Comparison of ENCODE assay signal across 8 mouse cellular contexts in genomic region chr10:112271803-112272165, GRCm38 (mm10). TPM values are rescaled to one million over a fixed set of nuclear protein-coding genes. Genes with fewer than 3 reads are reported as not detected.
DNase-seq lines count a peak whose midpoint lies in the region; ATAC-seq and TF ChIP-seq lines count a peak whose summit lies in the region.

No protein-coding gene starts in this region.

- peak overlapping the region; percentile 77 for H3K4me3 ChIP-seq in E14TG2a.4 (replicated peaks; ENCODE audit: low read length)
- H3K4me3 ChIP-seq in forebrain, embryonic 10.5 days, result peak overlapping the region; percentile 65
- H3K4me3 ChIP-seq in kidney, embryonic 15.5 days (replicated peaks), result peak overlapping the region; percentile 53
- H3K4me3 ChIP-seq in midbrain, embryonic 16.5 days (ENCODE audit: low read depth, low read length), result peak overlapping the region; percentile 64

- no peak for TF ChIP-seq CTCF in E14TG2a.4 (conservative IDR thresholded peaks at IDR 0.05; ENCODE audit: low read length)

- H3K27me3 ChIP-seq in E14TG2a.4 (ENCODE audit: insufficient read depth, low read length), result peaks cover 61% of the 10 kb centered on the region
- H3K27me3 ChIP-seq in forebrain, embryonic 10.5 days (ENCODE audit: poor library complexity, severe bottlenecking), result peaks cover 69% of the 10 kb centered on the region
- peaks cover 38% of the 10 kb centered on the region for H3K27me3 ChIP-seq in kidney, embryonic 15.5 days
- H3K27me3 ChIP-seq in midbrain, embryonic 16.5 days (ENCODE audit: control insufficient read depth, insufficient read depth, low read depth, low read length), result no peaks in the 10 kb centered on the region; the same call in 1 of the 2 replicates

- H3K9me3 ChIP-seq in E14TG2a.4 (ENCODE audit: low read length), result no peaks in the 10 kb centered on the region
- no peaks in the 10 kb centered on the region for H3K9me3 ChIP-seq in forebrain, embryonic 10.5 days
- no peaks in the 10 kb centered on the region for H3K9me3 ChIP-seq in kidney, embryonic 15.5 days (replicated peaks)
- no peaks in the 10 kb centered on the region for H3K9me3 ChIP-seq in midbrain, embryonic 16.5 days (replicated peaks; ENCODE audit: control insufficient read depth, low read length, poor library complexity, severe bottlenecking)

- H3K4me1 ChIP-seq in E14TG2a.4 (replicated peaks; ENCODE audit: low read depth, low read length), result peaks cover 25% of the 10 kb centered on the region
- H3K4me1 ChIP-seq in forebrain, embryonic 10.5 days, result peaks cover 26% of the 10 kb centered on the region
- peaks cover 25% of the 10 kb centered on the region for H3K4me1 ChIP-seq in kidney, embryonic 15.5 days
- 0 out of 2 replicates have a peak, but pooled peaks cover 7% of the 10 kb centered on the region for H3K4me1 ChIP-seq in midbrain, embryonic 16.5 days (ENCODE audit: control insufficient read depth, insufficient read depth, low read length)

- no peaks in the 10 kb centered on the region for H3K36me3 ChIP-seq in E14TG2a.4 (ENCODE audit: insufficient read depth, low read length)
- no peaks in the 10 kb centered on the region for H3K36me3 ChIP-seq in forebrain, embryonic 10.5 days (replicated peaks)
- H3K36me3 ChIP-seq in kidney, embryonic 15.5 days, result no peaks in the 10 kb centered on the region
- no peaks in the 10 kb centered on the region for H3K36me3 ChIP-seq in midbrain, embryonic 16.5 days (ENCODE audit: control insufficient read depth, insufficient read depth, low read length)

- WGBS in forebrain, embryonic 10.5 days, result under 1% methylated on average over 36 of the region's 36 CpGs
- WGBS in kidney, embryonic 15.5 days, result under 1% methylated on average over 36 of the region's 36 CpGs
- WGBS in midbrain, embryonic 16.5 days, result under 1% methylated on average over 36 of the region's 36 CpGs

- peak; percentile 37; the same call in 1 of the 2 replicates for ATAC-seq in kidney, embryonic 15.5 days (replicated peaks; ENCODE audit: low FRiP score)
- peak; percentile 18 for ATAC-seq in midbrain, embryonic 16.5 days

- H3K9ac ChIP-seq in kidney, embryonic 15.5 days, result peak overlapping the region; percentile 41; the same call in 1 of the 2 replicates
- peak overlapping the region; percentile 85 for H3K9ac ChIP-seq in midbrain, embryonic 16.5 days (ENCODE audit: low read depth, low read length)

- peak overlapping the region; percentile 66 for H3K27ac ChIP-seq in forebrain, embryonic 10.5 days
- H3K27ac ChIP-seq in kidney, embryonic 15.5 days, result no peak overlapping the region
- no peak overlapping the region for H3K27ac ChIP-seq in midbrain, embryonic 16.5 days (ENCODE audit: low read length)

- intact Hi-C loops in gastrocnemius, postnatal 14 days (cut with DNase I; ENCODE audit: low total_unique reads), result no loop called here

- peak overlapping the region; percentile 86 for H3K4me2 ChIP-seq in kidney, embryonic 15.5 days
- H3K4me2 ChIP-seq in midbrain, embryonic 16.5 days (ENCODE audit: low read length), result peak overlapping the region; percentile 92

- DNase-seq in gastrocnemius, postnatal 14 days, result peak; percentile 10
- no peak for DNase-seq in gastrocnemius, adult 18-20 months (ENCODE audit: low spot score)
- no peak for DNase-seq in forebrain, embryonic 10.5 days (ENCODE audit: extremely low spot score, low spot score)
- DNase-seq in left cerebral cortex, adult 9 months (ENCODE audit: low spot score in 2 of 2), result no peak
- DNase-seq in B cell, adult 2 months, result no peak

RNA-seq across cellular contexts. Expression of gene Kcnc2, which starts 0.9 kb away (rescaled TPM):
- total RNA-seq in gastrocnemius, postnatal 14 days (2021), result under 1 TPM; 0.23 to 0.27 TPM
- total RNA-seq in gastrocnemius, adult 18-20 months (2021), result under 1 TPM; 0.11 to 0.36 TPM
- polyA plus RNA-seq in forebrain, embryonic 10.5 days (2016; fragmentation: Nextera tagmentation; extraction: Ambion mirVana), result 0.30 and 0.32 TPM in 2 replicates
- polyA plus RNA-seq in kidney, embryonic 15.5 days (2015; fragmentation: Nextera tagmentation; extraction: Ambion mirVana), result 5.7 and 6.1 TPM in 2 replicates
- 8.5 and 10.2 TPM in 2 replicates for polyA plus RNA-seq in midbrain, embryonic 16.5 days (2015; fragmentation: Nextera tagmentation; extraction: Ambion mirVana)
